Mouse (Mus musculus) kidney, adult 2 months (tissue): ENCODE measurements at regions not wholly inside any gene's neighbourhood (a gene's known extent, or its start where the extent isn't known, plus 50 kb on each side); places are given as distances from the start of the nearest gene placed in this dataset.

ENCODE experiments used
- CTCF ChIP-seq: fragments of 200-500 bp; conservative IDR thresholded peaks from 2 replicates; pipeline ENCODE4 v1.5.1; 2011; ENCODE audit warnings: low read depth, mild to moderate bottlenecking, control low read depth, low read length, moderate library complexity, mixed read lengths; ENCODE audit not compliant: insufficient read depth, insufficient read length
- POLR2A ChIP-seq: fragments of 200-500 bp; IDR thresholded peaks from one replicate; pipeline ENCODE4 v1.6.1; 2011; ENCODE audit warnings: low read depth, low read length, control low read depth

DNA sequence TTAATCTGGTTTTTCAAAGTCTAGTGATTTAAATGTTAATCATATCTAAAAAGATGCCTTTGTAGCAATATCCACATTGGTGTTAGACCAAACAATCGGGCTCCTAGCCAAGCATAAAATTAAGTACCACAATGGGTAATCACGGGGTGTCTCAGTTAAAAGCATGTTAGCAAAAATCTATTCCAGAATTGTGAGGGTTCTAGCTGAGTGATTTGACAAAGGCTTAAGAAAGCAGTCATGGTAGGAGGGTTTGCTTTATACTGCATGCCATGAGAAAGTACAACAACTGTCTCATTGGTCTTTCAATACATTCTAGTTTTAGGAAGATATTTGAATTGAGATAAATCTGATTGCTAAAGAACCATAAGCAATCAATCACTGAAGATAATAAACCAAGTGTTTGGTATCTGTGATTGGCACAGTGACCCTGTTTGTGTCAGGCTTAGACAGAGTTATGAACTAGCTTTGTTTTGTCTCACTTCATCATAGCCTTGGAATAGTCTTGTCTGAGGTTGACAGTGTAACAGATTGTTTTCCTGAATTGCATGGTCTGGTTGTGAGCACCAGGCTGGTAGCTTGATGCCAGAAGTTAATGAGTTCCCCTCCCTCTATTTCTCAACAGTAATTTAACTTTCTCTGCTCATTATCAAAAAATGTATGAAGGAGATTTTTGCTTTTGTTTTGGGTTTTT is 186.9 kb upstream of the Sema3a start:
- TF ChIP-seq POLR2A (no peak), CTCF (no peak)
